Mouse (Mus musculus): ENCODE data around the gene Ushbp1.

DNA sequence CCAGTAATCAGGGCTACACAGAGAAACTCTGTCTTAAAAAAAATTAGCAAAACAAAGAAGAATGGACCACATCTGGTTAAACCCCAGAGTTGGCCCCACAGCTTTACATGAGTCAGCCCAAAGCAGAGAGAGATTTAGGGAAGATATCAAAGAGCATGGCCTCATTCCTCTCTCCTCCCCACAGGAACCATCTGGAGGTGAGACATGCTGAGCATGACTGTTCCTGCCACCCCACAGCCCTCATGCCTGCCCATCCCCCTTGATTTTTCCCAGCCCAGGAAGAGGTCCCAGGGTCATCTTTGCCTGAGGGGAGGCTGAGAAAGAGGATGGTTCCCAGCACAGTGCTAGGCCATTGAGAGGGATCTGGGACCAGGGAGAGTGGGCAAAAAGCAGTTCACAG is 27.2 kb downstream of the Ushbp1 start:
- TF ChIP-seq CTCF (IDR thresholded peaks at IDR 0.05; ENCODE audit: borderline replicate concordance, extremely low read depth, insufficient read depth, insufficient read length) (no peak), POLR2A (IDR thresholded peaks at IDR 0.05; ENCODE audit: borderline replicate concordance, extremely low read depth, insufficient read depth, insufficient read length, poor library complexity, severe bottlenecking) (no peak)

Measured in brain, embryonic 14.5 days (tissue).